Mouse (Mus musculus): ENCODE measurements around the gene Ssh3. TPM values are rescaled to one million over a fixed set of nuclear protein-coding genes. Genes with fewer than 3 reads are reported as not detected.

The Ssh3 gene
- polyA plus RNA-seq, 1 experiment, result 0.17 TPM

DNA sequence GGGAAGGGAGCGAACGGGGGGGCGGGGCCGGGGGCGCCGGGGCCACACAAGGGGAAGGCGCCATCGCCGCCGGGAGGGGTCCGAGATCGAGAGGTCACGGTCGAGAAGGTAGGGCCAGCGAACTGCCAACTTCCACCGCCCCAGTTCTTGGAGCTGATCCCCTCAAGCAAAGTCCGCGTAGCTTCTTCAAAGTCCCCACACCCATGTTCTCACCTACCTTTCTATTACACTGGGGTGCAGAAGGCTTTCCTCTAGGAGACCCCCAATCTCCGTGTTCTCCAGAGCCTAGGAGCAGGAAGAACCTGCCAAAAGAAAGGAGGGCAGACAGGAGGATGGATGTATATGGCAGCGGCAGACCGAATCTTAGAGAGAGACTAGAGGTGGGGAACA is 53.5 kb downstream of the Ssh3 start:
- H3ac ChIP-seq (ENCODE audit: control insufficient read depth, insufficient read length), result peak overlapping the region; percentile 83
- TF ChIP-seq E2F4 (IDR thresholded peaks at IDR 0.05; ENCODE audit: insufficient read depth), result no peak
- TF ChIP-seq SRF (IDR thresholded peaks at IDR 0.05; ENCODE audit: control insufficient read depth, insufficient read length, low read depth), result no peak
- TF ChIP-seq POLR2AphosphoS2 (IDR thresholded peaks at IDR 0.05; ENCODE audit: insufficient read length, low read depth), result no peak
- no peak for TF ChIP-seq POLR2A (IDR thresholded peaks at IDR 0.05; ENCODE audit: insufficient read length, low read depth)
- no peak for TF ChIP-seq TCF3 (IDR thresholded peaks at IDR 0.05; ENCODE audit: insufficient read length, low read depth)
- no peak for TF ChIP-seq REST (IDR thresholded peaks at IDR 0.05; ENCODE audit: insufficient read depth, insufficient read length)
- TF ChIP-seq USF1 (IDR thresholded peaks at IDR 0.05; ENCODE audit: low read depth), result no peak
- H3K36me3 ChIP-seq (ENCODE audit: control insufficient read depth, insufficient read depth), result no peaks in the 10 kb centered on the region
- no peaks in the 10 kb centered on the region for H3K27me3 ChIP-seq (ENCODE audit: control insufficient read depth, insufficient read depth, insufficient read length)
- peaks cover 37% of the 10 kb centered on the region for H3K79me2 ChIP-seq (ENCODE audit: control insufficient read depth, insufficient read depth)
- H3K4me2 ChIP-seq (ENCODE audit: low read depth), result peak overlapping the region; percentile 96
- H3K4me3 ChIP-seq, result peak overlapping the region; percentile 39

DNA sequence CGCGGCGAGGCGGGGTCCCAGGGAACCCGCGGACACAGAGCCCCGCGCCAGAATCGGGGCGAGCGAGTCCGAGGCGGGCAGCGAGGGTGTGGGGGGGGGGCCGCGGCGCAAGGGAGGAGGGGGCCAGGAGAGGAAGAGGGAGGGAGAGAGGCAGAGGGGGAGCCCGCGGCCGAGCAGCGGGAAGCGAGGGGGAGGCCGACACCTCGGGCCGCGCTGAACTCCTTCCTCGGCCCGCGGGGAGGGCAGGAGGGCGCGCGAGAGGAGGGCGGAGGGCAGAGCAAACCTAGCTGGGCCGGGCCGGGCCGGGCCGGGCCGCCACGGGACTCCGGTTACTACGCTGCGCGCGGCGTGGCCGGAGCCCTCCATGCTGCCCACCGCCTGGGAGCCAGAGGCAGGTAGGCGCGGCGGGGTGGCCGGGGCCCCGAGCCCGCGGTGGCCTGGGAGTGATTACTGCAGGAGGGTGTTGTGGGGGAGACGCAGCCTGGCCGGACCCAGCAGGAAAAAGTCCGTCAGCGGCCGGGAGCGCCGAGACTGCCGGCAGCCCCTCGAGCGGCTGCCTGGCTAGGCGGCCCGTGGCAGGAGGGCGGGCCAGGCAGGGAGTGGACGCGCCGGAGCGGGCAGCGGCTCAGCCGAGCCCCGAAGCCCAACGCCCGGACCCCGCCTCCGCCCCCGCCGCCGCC is 54.1 kb downstream of the Ssh3 start:
- peak overlapping the region; percentile 1 for H3K4me2 ChIP-seq (ENCODE audit: low read depth)
- H3K27me3 ChIP-seq (ENCODE audit: control insufficient read depth, insufficient read depth, insufficient read length), result no peaks in the 10 kb centered on the region
- peak overlapping the region; percentile 83 for H3ac ChIP-seq (ENCODE audit: control insufficient read depth, insufficient read length)
- peaks cover 33% of the 10 kb centered on the region for H3K79me2 ChIP-seq (ENCODE audit: control insufficient read depth, insufficient read depth)
- TF ChIP-seq POLR2AphosphoS2 (IDR thresholded peaks at IDR 0.05; ENCODE audit: insufficient read length, low read depth) (peak; percentile 68), TCF12 (IDR thresholded peaks at IDR 0.05; ENCODE audit: insufficient read depth, poor library complexity, severe bottlenecking) (no peak), POLR2A (IDR thresholded peaks at IDR 0.05; ENCODE audit: insufficient read length, low read depth) (peak; percentile 75)
- no peaks in the 10 kb centered on the region for H3K36me3 ChIP-seq (ENCODE audit: control insufficient read depth, insufficient read depth)
- peak overlapping the region; percentile 39 for H3K4me3 ChIP-seq

DNA sequence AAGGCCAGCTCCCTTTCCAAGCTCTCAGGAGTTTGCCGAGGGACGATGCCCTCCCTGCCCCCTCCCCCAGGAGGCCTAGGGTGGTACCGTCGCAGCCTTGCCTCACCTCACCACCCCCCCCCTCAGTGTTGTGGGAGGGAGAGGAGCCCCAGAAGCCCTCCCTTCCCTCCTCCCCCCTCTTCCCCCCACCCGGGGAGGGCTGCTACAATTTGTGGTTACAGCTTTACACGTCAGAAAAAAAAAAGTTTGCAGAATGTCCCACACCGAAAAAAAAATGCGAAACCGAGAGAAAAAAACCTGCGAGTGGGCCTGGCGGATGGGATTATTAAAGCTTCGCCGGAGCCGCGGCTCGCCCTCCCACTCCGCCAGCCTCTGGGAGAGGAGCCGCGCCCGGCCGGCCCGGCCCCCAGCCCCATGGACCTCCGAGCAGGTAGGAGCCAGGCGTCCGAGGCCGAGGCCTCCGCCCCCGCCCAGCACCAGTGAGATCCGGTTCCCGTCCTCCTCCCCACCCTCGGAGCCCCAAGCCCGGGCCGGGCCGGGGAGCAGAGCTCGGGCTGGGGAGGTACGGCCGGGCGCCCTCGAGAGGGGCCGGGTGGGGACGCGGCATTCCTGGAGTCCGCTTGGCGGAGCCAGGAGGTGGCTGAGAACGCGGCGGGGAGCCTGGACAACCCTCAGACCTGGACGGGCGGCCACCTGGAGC is 54.8 kb downstream of the Ssh3 start, which contains the start of the genes Clcf1 and AC109138.7:
Gene Clcf1 (plus strand): TSS at position 168 of the 700 bp plus-strand sequence.
Gene AC109138.7 (plus strand): TSS at position 287 of the 700 bp plus-strand sequence.
- Histone ChIP-seq H3ac (ENCODE audit: control insufficient read depth, insufficient read length) (peak within 1 kb of the TSS; percentile 83), H3K36me3 (ENCODE audit: control insufficient read depth, insufficient read depth) (no peaks in the 10 kb centered on the region), H3K4me2 (ENCODE audit: low read depth) (peak within 1 kb of the TSS; percentile 93), H3K79me2 (ENCODE audit: control insufficient read depth, insufficient read depth) (peaks cover 28% of the 10 kb centered on the region), H3K4me3 (peak within 1 kb of the TSS; percentile 39), H3K27me3 (ENCODE audit: control insufficient read depth, insufficient read depth, insufficient read length) (no peaks in the 10 kb centered on the region)
- TF ChIP-seq SRF (IDR thresholded peaks at IDR 0.05; ENCODE audit: control insufficient read depth, insufficient read length, low read depth) (no peak), MYOG (IDR thresholded peaks at IDR 0.05; ENCODE audit: control insufficient read depth in 1 of 3, insufficient read depth in 1 of 3, insufficient read length in 2 of 3, low read depth in 2 of 3) (no peak), E2F4 (IDR thresholded peaks at IDR 0.05; ENCODE audit: insufficient read depth) (no peak), REST (IDR thresholded peaks at IDR 0.05; ENCODE audit: insufficient read depth, insufficient read length) (no peak), POLR2A (IDR thresholded peaks at IDR 0.05; ENCODE audit: insufficient read length, low read depth) (no peak), TCF3 (IDR thresholded peaks at IDR 0.05; ENCODE audit: insufficient read length, low read depth) (no peak), POLR2AphosphoS2 (IDR thresholded peaks at IDR 0.05; ENCODE audit: insufficient read length, low read depth) (no peak), CEBPB (IDR thresholded peaks at IDR 0.05; ENCODE audit: insufficient read depth, poor library complexity, severe bottlenecking) (no peak), MYOD1 (IDR thresholded peaks at IDR 0.05; ENCODE audit: control insufficient read depth in 1 of 3, insufficient read length in 2 of 3, low read depth in 2 of 3) (no peak), USF1 (IDR thresholded peaks at IDR 0.05; ENCODE audit: low read depth) (no peak), TCF12 (IDR thresholded peaks at IDR 0.05; ENCODE audit: insufficient read depth, poor library complexity, severe bottlenecking) (no peak), MAX (IDR thresholded peaks at IDR 0.05; ENCODE audit: low read depth) (no peak)

GRCm38 (mm10) chr19:4213524-4213974 is 55.4 kb downstream of the Ssh3 start:
- Histone ChIP-seq H3ac (ENCODE audit: control insufficient read depth, insufficient read length) (peak overlapping the region; percentile 83), H3K79me2 (ENCODE audit: control insufficient read depth, insufficient read depth) (peaks cover 28% of the 10 kb centered on the region), H3K36me3 (ENCODE audit: control insufficient read depth, insufficient read depth) (no peaks in the 10 kb centered on the region), H3K4me2 (ENCODE audit: low read depth) (peak overlapping the region; percentile 93), H3K4me3 (peak overlapping the region; percentile 39), H3K27me3 (ENCODE audit: control insufficient read depth, insufficient read depth, insufficient read length) (no peaks in the 10 kb centered on the region)
- no peak for TF ChIP-seq USF1 (IDR thresholded peaks at IDR 0.05; ENCODE audit: low read depth)
- TF ChIP-seq CEBPB (IDR thresholded peaks at IDR 0.05; ENCODE audit: insufficient read depth, poor library complexity, severe bottlenecking), result no peak
- TF ChIP-seq POLR2A (IDR thresholded peaks at IDR 0.05; ENCODE audit: insufficient read length, low read depth), result no peak
- TF ChIP-seq TCF12 (IDR thresholded peaks at IDR 0.05; ENCODE audit: insufficient read depth, poor library complexity, severe bottlenecking), result no peak
- no peak for TF ChIP-seq MYOD1 (IDR thresholded peaks at IDR 0.05; ENCODE audit: control insufficient read depth in 1 of 3, insufficient read length in 2 of 3, low read depth in 2 of 3)
- TF ChIP-seq TCF3 (IDR thresholded peaks at IDR 0.05; ENCODE audit: insufficient read length, low read depth), result no peak
- TF ChIP-seq SRF (IDR thresholded peaks at IDR 0.05; ENCODE audit: control insufficient read depth, insufficient read length, low read depth), result no peak
- TF ChIP-seq POLR2AphosphoS2 (IDR thresholded peaks at IDR 0.05; ENCODE audit: insufficient read length, low read depth), result no peak
- TF ChIP-seq E2F4 (IDR thresholded peaks at IDR 0.05; ENCODE audit: insufficient read depth), result no peak
- TF ChIP-seq MYOG (IDR thresholded peaks at IDR 0.05; ENCODE audit: control insufficient read depth in 1 of 3, insufficient read depth in 1 of 3, insufficient read length in 2 of 3, low read depth in 2 of 3), result no peak
- no peak for TF ChIP-seq REST (IDR thresholded peaks at IDR 0.05; ENCODE audit: insufficient read depth, insufficient read length)
- no peak for TF ChIP-seq MAX (IDR thresholded peaks at IDR 0.05; ENCODE audit: low read depth)

Measured in myocyte (in vitro differentiated cells).